Mouse (Mus musculus) midbrain, embryonic 11.5 days (tissue): ENCODE results near the gene Spg7. TPM values are rescaled to one million over a fixed set of nuclear protein-coding genes. Genes with fewer than 3 reads are reported as not detected.
"Not testable (repeated sequence)": the region's sequence is repeated elsewhere in the genome, so short reads cannot be mapped to it uniquely, and the experiment has no call there.

Experiments used
- ATAC-seq: fragments of 200-750 bp; cut with Nextera tagmentation; 2 replicates; pipeline ENCODE4 v1.8.0; 2017; ENCODE audit warnings: moderate TSS enrichment, moderate library complexity; ENCODE audit not compliant: low FRiP score
- DNase-seq: peaks from one replicate; pipeline ENCODE4 v3.0.0; 2015; ENCODE audit warnings: low spot score; ENCODE audit errors: missing footprints
- H3K27ac ChIP-seq: fragments of 300-500 bp; sonication (generic); 2 replicates; pipeline ENCODE4 v1.5.1; 2014; ENCODE audit warnings: low read depth, low read length
- H3K27me3 ChIP-seq: fragments of 300-500 bp; sonication (generic); 2 replicates; pipeline ENCODE4 v1.6.1; 2014; ENCODE audit warnings: mild to moderate bottlenecking, low read length, moderate library complexity, mixed read lengths; ENCODE audit not compliant: control insufficient read depth, insufficient read depth
- H3K36me3 ChIP-seq: fragments of 300-500 bp; sonication (generic); 2 replicates; pipeline ENCODE4 v1.6.1; 2014; ENCODE audit warnings: mild to moderate bottlenecking, low read length, moderate library complexity, mixed read lengths; ENCODE audit not compliant: control insufficient read depth, insufficient read depth
- H3K4me1 ChIP-seq: fragments of 300-500 bp; sonication (generic); 2 replicates; pipeline ENCODE4 v1.6.1; 2014; ENCODE audit warnings: low read length; ENCODE audit not compliant: control insufficient read depth, insufficient read depth
- H3K4me2 ChIP-seq: fragments of 300-500 bp; sonication (generic); 2 replicates; pipeline ENCODE4 v1.6.1; 2014; ENCODE audit warnings: mild to moderate bottlenecking, moderate library complexity
- H3K4me3 ChIP-seq: fragments of 300-500 bp; sonication (generic); 2 replicates; pipeline ENCODE4 v1.5.1; 2014; ENCODE audit warnings: low read depth, low read length
- H3K9ac ChIP-seq: fragments of 300-500 bp; sonication (generic); 2 replicates; pipeline ENCODE4 v1.6.1; 2014; ENCODE audit warnings: low read length
- H3K9me3 ChIP-seq: fragments of 300-500 bp; sonication (generic); 2 replicates; pipeline ENCODE4 v1.6.1; 2016; ENCODE audit warnings: low read length; ENCODE audit not compliant: control insufficient read depth
- WGBS: fragments of 180-500 bp; shearing (Covaris S2); extraction: QIAGEN DNeasy Blood & Tissue Kit; methylation state at CpG from one replicate; pipeline ENCODE4 v1.1.7; 2014; 5-methylcytosine and 5-hydroxymethylcytosine counted together
- polyA plus RNA-seq: library from polyadenylated mRNA; unstranded; fragments of >200 nt; fragmentation: Nextera tagmentation; extraction: Ambion mirVana; gene quantifications from 2 replicates; pipeline ENCODE4 v1.2.1, GENCODE M21; 2014

Gene Spg7
- polyA plus RNA-seq, 1 experiment from 2014 or later, result 35.9 TPM

DNA sequence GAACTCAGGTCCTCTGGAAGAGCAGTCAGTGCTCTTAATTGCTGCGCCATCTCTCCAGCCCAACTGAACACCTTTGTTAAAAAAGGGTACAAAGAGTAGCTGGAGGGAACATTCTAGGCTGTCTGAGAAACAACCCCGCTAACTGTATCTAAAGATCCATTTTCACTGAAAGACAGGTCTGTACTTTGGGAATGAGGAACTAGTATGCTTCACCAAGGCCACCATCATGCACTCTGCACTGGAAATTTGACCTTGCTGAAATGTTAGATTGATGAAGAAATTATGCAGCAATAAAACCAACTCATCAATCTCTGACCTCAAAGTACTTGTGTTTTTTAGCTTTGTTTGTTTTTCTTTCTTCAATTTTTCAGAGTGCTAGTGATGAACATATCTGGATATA lies 38.5 kb upstream of the Spg7 start:
- H3K9me3 ChIP-seq, result no peaks in the 10 kb centered on the region
- 92% methylated on average over 2 of the region's 2 CpGs for WGBS
- no peak overlapping the region for H3K9ac ChIP-seq
- DNase-seq (no peak), ATAC-seq (no peak)
- no peaks in the 10 kb centered on the region for H3K4me1 ChIP-seq
- H3K4me2 ChIP-seq, result no peak overlapping the region
- no peaks in the 10 kb centered on the region for H3K27me3 ChIP-seq
- no peak overlapping the region for H3K4me3 ChIP-seq
- no peaks in the 10 kb centered on the region for H3K36me3 ChIP-seq
- no peak overlapping the region for H3K27ac ChIP-seq

DNA sequence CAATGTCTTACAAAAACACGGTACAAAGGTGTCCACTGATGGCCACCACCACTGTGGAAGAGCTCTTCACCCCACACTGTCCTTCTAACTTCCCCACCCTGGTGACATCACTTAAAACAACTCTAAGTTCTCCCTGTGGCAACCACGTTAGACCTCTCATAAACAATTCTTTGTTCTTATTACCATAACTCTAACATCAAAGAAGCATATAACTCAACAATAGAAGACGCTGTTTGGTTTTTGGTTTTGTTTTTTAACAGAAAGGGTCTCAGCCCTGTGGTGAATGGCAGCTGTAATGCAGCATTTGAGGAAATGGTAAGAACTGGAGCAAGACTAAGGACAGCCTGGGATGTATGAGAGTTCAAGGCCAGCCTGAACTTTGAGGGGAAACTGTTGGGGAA lies 36.8 kb upstream of the Spg7 start:
- 88% methylated on average over 3 of the region's 3 CpGs for WGBS

DNA sequence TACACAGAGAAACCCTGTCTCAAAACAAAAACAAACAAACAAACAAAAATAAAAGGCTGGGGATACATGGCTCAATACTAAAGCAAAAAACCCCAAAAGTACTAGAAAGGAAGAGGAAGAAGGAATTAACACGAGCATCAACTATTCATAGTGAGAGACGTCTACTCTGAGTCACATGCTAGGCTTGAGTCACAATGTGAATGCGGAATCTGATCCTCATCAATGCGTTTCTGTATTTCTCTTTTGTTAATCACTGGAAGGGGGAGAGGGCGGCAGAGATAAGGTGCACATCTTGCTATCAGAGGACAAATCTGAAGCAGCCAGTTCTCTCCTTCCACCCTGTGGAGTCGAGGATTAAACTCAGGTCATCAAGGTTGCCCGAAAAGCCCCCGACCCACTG lies 35.0 kb upstream of the Spg7 start:
- 0 out of 2 replicates have a peak, but pooled peaks cover 2% of the 10 kb centered on the region for H3K4me1 ChIP-seq
- H3K4me3 ChIP-seq, result no peak overlapping the region
- H3K9ac ChIP-seq, result no peak overlapping the region
- H3K9me3 ChIP-seq, result no peaks in the 10 kb centered on the region
- no peaks in the 10 kb centered on the region for H3K36me3 ChIP-seq
- H3K27ac ChIP-seq, result no peak overlapping the region
- ATAC-seq (no peak), DNase-seq (no peak)
- no peak overlapping the region for H3K4me2 ChIP-seq
- no peaks in the 10 kb centered on the region for H3K27me3 ChIP-seq
- 94% methylated on average over 8 of the region's 8 CpGs for WGBS

More for the DNA sequence above, 36.8 kb upstream of the Spg7 start:
- Histone ChIP-seq H3K27ac (no peak overlapping the region), H3K9ac (no peak overlapping the region), H3K9me3 (no peaks in the 10 kb centered on the region), H3K4me1 (no peaks in the 10 kb centered on the region), H3K27me3 (no peaks in the 10 kb centered on the region), H3K4me3 (no peak overlapping the region), H3K36me3 (no peaks in the 10 kb centered on the region), H3K4me2 (no peak overlapping the region)
- ATAC-seq (no peak), DNase-seq (no peak)

GRCm38 (mm10) chr8:123030091-123030490 lies 32.7 kb upstream of the Spg7 start:
- not testable (repeated sequence) for H3K27me3 ChIP-seq, H3K9ac ChIP-seq, ATAC-seq, DNase-seq, H3K4me2 ChIP-seq, H3K9me3 ChIP-seq, H3K4me3 ChIP-seq, H3K4me1 ChIP-seq, H3K36me3 ChIP-seq, H3K27ac ChIP-seq
- 83% methylated on average over 5 of the region's 5 CpGs for WGBS

- Histone ChIP-seq H3K4me3 (no peak overlapping the region), H3K9ac (no peak overlapping the region), H3K36me3 (no peaks in the 10 kb centered on the region), H3K9me3 (no peaks in the 10 kb centered on the region), H3K4me1 (peaks cover 4% of the 10 kb centered on the region; the same call in 1 of the 2 replicates), H3K27me3 (no peaks in the 10 kb centered on the region), H3K4me2 (no peak overlapping the region), H3K27ac (no peak overlapping the region)
- DNase-seq (no peak), ATAC-seq (no peak)
- 91% methylated on average over 7 of the region's 7 CpGs for WGBS
Measured at GRCm38 (mm10) chr8:123031321-123031978, 31.3 kb upstream of the Spg7 start.

GRCm38 (mm10) chr8:123032730-123033129 lies 30.0 kb upstream of the Spg7 start:
- Histone ChIP-seq H3K27ac (no peak overlapping the region), H3K4me3 (no peak overlapping the region), H3K36me3 (no peaks in the 10 kb centered on the region), H3K27me3 (no peaks in the 10 kb centered on the region), H3K4me2 (no peak overlapping the region), H3K9me3 (no peaks in the 10 kb centered on the region), H3K9ac (no peak overlapping the region), H3K4me1 (peaks cover 7% of the 10 kb centered on the region; the same call in 1 of the 2 replicates)
- DNase-seq (no peak), ATAC-seq (no peak)

DNA sequence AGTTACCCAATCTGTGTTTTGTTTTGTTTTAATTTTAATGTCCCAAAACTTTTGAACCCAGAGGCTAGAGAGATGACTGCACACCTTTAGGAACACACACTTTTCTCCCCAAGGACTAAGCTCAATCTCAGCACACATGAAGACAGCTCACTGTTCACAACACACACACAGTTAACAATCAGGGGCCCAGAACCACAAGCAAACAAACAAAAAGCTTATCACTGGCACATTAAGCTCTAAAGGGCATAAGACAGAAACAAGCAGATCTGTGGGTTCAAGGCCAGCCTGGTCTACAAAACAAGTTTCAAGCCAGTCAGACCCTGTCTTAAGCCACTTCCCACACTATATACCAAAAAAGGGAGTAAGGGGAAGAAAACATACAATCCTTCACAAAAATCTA lies 29.3 kb upstream of the Spg7 start:
- no peak for DNase-seq
- peaks cover 9% of the 10 kb centered on the region for H3K4me1 ChIP-seq
- ATAC-seq, result no peak

GRCm38 (mm10) chr8:123034171-123034570 lies 28.6 kb upstream of the Spg7 start:
- Histone ChIP-seq H3K27ac (no peak overlapping the region), H3K9ac (no peak overlapping the region), H3K4me3 (no peak overlapping the region), H3K27me3 (no peaks in the 10 kb centered on the region), H3K4me1 (peaks cover 15% of the 10 kb centered on the region), H3K36me3 (no peaks in the 10 kb centered on the region), H3K4me2 (no peak overlapping the region), H3K9me3 (no peaks in the 10 kb centered on the region)
- WGBS, result 85% methylated on average over 6 of the region's 6 CpGs
- ATAC-seq (no peak), DNase-seq (no peak)

More for the DNA sequence above, 29.3 kb upstream of the Spg7 start:
- H3K9ac ChIP-seq, result no peak overlapping the region
- H3K4me3 ChIP-seq, result no peak overlapping the region
- H3K36me3 ChIP-seq, result no peaks in the 10 kb centered on the region
- H3K27ac ChIP-seq, result no peak overlapping the region
- H3K4me2 ChIP-seq, result no peak overlapping the region
- H3K27me3 ChIP-seq, result no peaks in the 10 kb centered on the region
- no peaks in the 10 kb centered on the region for H3K9me3 ChIP-seq

GRCm38 (mm10) chr8:123036956-123037355 lies 25.8 kb upstream of the Spg7 start:
- H3K36me3 ChIP-seq, result no peaks in the 10 kb centered on the region
- WGBS, result 85% methylated on average over 3 of the region's 3 CpGs
- H3K4me1 ChIP-seq, result peaks cover 32% of the 10 kb centered on the region
- no peaks in the 10 kb centered on the region for H3K9me3 ChIP-seq
- no peak overlapping the region for H3K4me2 ChIP-seq
- DNase-seq, result peak; percentile 66
- H3K27ac ChIP-seq, result no peak overlapping the region
- no peak for ATAC-seq
- H3K4me3 ChIP-seq, result no peak overlapping the region
- H3K9ac ChIP-seq, result no peak overlapping the region
- H3K27me3 ChIP-seq, result no peaks in the 10 kb centered on the region
